Mouse (Mus musculus) megakaryocyte, embryonic 14.5 days (primary cell): ENCODE measurements around the gene Zfp764.

Source experiments
- FLI1 ChIP-seq: IDR thresholded peaks from 2 replicates; pipeline ENCODE4 v1.6.1; 2012; ENCODE audit warnings: low read length, inconsistent platforms, mixed read lengths
- GATA1 ChIP-seq: IDR thresholded peaks from 3 replicates; pipeline ENCODE4 v1.6.1; 2012; ENCODE audit warnings: mixed read lengths, low read length, inconsistent platforms, borderline replicate concordance

DNA sequence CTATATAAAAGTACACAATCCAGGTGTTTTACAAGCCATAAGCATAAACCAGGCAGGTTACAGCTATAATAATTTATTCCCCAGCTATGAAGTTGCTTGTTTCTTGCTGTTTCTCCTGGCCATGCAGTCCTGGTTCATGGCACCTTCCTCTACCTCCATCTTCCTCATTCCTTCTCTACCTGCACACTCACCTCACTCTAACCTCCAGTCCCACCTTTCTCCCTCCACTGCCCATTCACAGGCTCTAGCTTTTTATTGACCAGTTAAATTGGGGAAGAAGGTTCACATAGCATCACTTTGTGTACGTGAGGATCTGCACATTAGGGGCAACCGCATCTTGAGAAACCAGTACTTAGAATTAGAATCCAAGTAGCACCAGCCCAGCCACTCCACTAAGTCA lies 46.4 kb upstream of the Zfp764 start:
- TF ChIP-seq GATA1: no peak
- TF ChIP-seq FLI1: no peak
